Comparison of ENCODE assay signal across 14 mouse cellular contexts in genomic region chr12:9460193-9460592, GRCm38 (mm10).
A peak's percentile ranks its signal among the peaks of the same experiment; 100 is the strongest.
DNase-seq lines count a peak whose midpoint lies in the region; ATAC-seq and TF ChIP-seq lines count a peak whose summit lies in the region.
"Had no signal": no experiment of that assay in that cellular context is flagged by ENCODE, and none has a peak within 500 bp of the region (broad histone marks: within the 10 kb centered on the region; RNA-seq: fewer than 3 reads in every experiment).

No protein-coding gene starts in this region.

- no peak for TF ChIP-seq POLR2A in thymus, adult 2 months (IDR thresholded peaks at IDR 0.05; ENCODE audit: control insufficient read depth, extremely low read depth, insufficient read depth, low read length, poor library complexity)

- no peak for ATAC-seq in embryonic facial prominence, embryonic 14.5 days (ENCODE audit: low read depth)
- ATAC-seq: forebrain, embryonic 14.5 days; liver, postnatal 0 days had no signal

- no peak overlapping the region for H3K9ac ChIP-seq in embryonic facial prominence, embryonic 14.5 days (ENCODE audit: low read depth, low read length)
- H3K9ac ChIP-seq: embryonic facial prominence, embryonic 15.5 days; liver, postnatal 0 days had no signal

- H3K9me3 ChIP-seq in embryonic facial prominence, embryonic 14.5 days (ENCODE audit: control insufficient read depth, low read length): no peaks in the 10 kb centered on the region
- H3K9me3 ChIP-seq in embryonic facial prominence, embryonic 10.5 days: no peaks in the 10 kb centered on the region
- H3K9me3 ChIP-seq: embryonic facial prominence, embryonic 15.5 days had no signal

- H3K36me3 ChIP-seq in embryonic facial prominence, embryonic 14.5 days (ENCODE audit: control insufficient read depth, insufficient read depth, low read length): no peaks in the 10 kb centered on the region
- H3K36me3 ChIP-seq in embryonic facial prominence, embryonic 10.5 days (replicated peaks): no peaks in the 10 kb centered on the region
- H3K36me3 ChIP-seq in thymus, adult 2 months (ENCODE audit: control insufficient read depth, insufficient read depth, low read length): no peaks in the 10 kb centered on the region
- H3K36me3 ChIP-seq: embryonic facial prominence, embryonic 15.5 days had no signal

- H3K27me3 ChIP-seq in embryonic facial prominence, embryonic 14.5 days (replicated peaks; ENCODE audit: control insufficient read depth, insufficient read depth, low read length): no peaks in the 10 kb centered on the region
- no peaks in the 10 kb centered on the region for H3K27me3 ChIP-seq in embryonic facial prominence, embryonic 10.5 days (replicated peaks; ENCODE audit: low read depth, poor library complexity, severe bottlenecking)
- H3K27me3 ChIP-seq in thymus, adult 2 months (ENCODE audit: control insufficient read depth, insufficient read depth, low read length): no peaks in the 10 kb centered on the region
- H3K27me3 ChIP-seq: embryonic facial prominence, embryonic 15.5 days had no signal

- WGBS in embryonic facial prominence, embryonic 14.5 days: 56% methylated on average over 3 of the region's 3 CpGs
- 90% methylated on average over 3 of the region's 3 CpGs for WGBS in embryonic facial prominence, embryonic 10.5 days
- 68% methylated on average over 3 of the region's 3 CpGs for WGBS in thymus, adult 2 months

- no peak overlapping the region for H3K4me2 ChIP-seq in embryonic facial prominence, embryonic 14.5 days (ENCODE audit: low read depth, low read length)
- H3K4me2 ChIP-seq: embryonic facial prominence, embryonic 15.5 days had no signal

- no peaks in the 10 kb centered on the region; the same call in 1 of the 2 replicates for H3K4me1 ChIP-seq in embryonic facial prominence, embryonic 14.5 days (ENCODE audit: control insufficient read depth, insufficient read depth, low read length)
- H3K4me1 ChIP-seq in embryonic facial prominence, embryonic 10.5 days: no peaks in the 10 kb centered on the region
- no peaks in the 10 kb centered on the region for H3K4me1 ChIP-seq in thymus, adult 2 months (replicated peaks; ENCODE audit: control insufficient read depth, insufficient read depth, low read length)
- H3K4me1 ChIP-seq: embryonic facial prominence, embryonic 15.5 days had no signal

- no peak for TF ChIP-seq CTCF in thymus, adult 2 months (IDR thresholded peaks at IDR 0.05; ENCODE audit: borderline replicate concordance, control insufficient read depth, extremely low read depth, insufficient read depth, low read length, poor library complexity)

- H3K27ac ChIP-seq in embryonic facial prominence, embryonic 14.5 days (replicated peaks; ENCODE audit: low read depth, low read length): no peak overlapping the region
- H3K27ac ChIP-seq in embryonic facial prominence, embryonic 10.5 days (replicated peaks): no peak overlapping the region
- no peak overlapping the region for H3K27ac ChIP-seq in thymus, adult 2 months (ENCODE audit: control insufficient read depth, insufficient read depth, low read length)
- H3K27ac ChIP-seq: embryonic facial prominence, embryonic 15.5 days had no signal

- no peak overlapping the region for H3K4me3 ChIP-seq in embryonic facial prominence, embryonic 14.5 days (ENCODE audit: low read depth, low read length)
- no peak overlapping the region for H3K4me3 ChIP-seq in embryonic facial prominence, embryonic 10.5 days
- no peak overlapping the region for H3K4me3 ChIP-seq in thymus, adult 2 months (ENCODE audit: control insufficient read depth, insufficient read depth, low read length)
- H3K4me3 ChIP-seq: embryonic facial prominence, embryonic 15.5 days had no signal

- peak; percentile 68 for DNase-seq in embryonic facial prominence, embryonic 14.5 days (ENCODE audit: low spot score)
- no peak for DNase-seq in embryonic facial prominence, embryonic 10.5 days (ENCODE audit: low spot score)
- DNase-seq in kidney, postnatal 10 days: peak; percentile 11
- no peak for DNase-seq in kidney, postnatal 25 days
- DNase-seq in thymus, postnatal 25 days: peak; percentile 1
- no peak for DNase-seq in thymus, adult 2 months
- DNase-seq in skeletal muscle tissue, adult 2 months (ENCODE audit: low read depth, low spot score): peak; percentile 30
- no peak for DNase-seq in cerebellum, adult 8-10 months
- DNase-seq: adrenal gland, adult 2 months; cerebellum, adult 18-20 months; layer of hippocampus, postnatal 36 days; liver, postnatal 0 days had no signal

Comparison
In these comparisons a context has a peak if more than half of its experiments do, and no peak if none do; other contexts are left out.
1. DNase-seq: peak in embryonic facial prominence, embryonic 14.5 days (single experiment), kidney, postnatal 10 days (single experiment), thymus, postnatal 25 days (single experiment) and skeletal muscle tissue, adult 2 months (single experiment); none in embryonic facial prominence, embryonic 10.5 days (single experiment), kidney, postnatal 25 days (0 of 2), thymus, adult 2 months (single experiment) and cerebellum, adult 8-10 months (single experiment).